Mouse (Mus musculus) embryonic facial prominence, embryonic 15.5 days (tissue): ENCODE measurements around the gene Mbd3. TPM values are rescaled to one million over a fixed set of nuclear protein-coding genes. Genes with fewer than 3 reads are reported as not detected.

Experiments used
- ATAC-seq: fragments of 200-750 bp; cut with Nextera tagmentation; 2 replicates; pipeline ENCODE4 v1.8.0; 2017; ENCODE audit warnings: low read depth, moderate TSS enrichment; ENCODE audit not compliant: insufficient number of reproducible peaks, low FRiP score, low TSS enrichment
- H3K27ac ChIP-seq: fragments of 300-500 bp; sonication (generic); replicated peaks from 2 replicates; pipeline ENCODE4 v1.5.1; 2015; ENCODE audit warnings: mild to moderate bottlenecking, inconsistent platforms
- H3K27me3 ChIP-seq: fragments of 300-500 bp; sonication (generic); 2 replicates; pipeline ENCODE4 v1.6.1; 2015; ENCODE audit warnings: inconsistent platforms
- H3K36me3 ChIP-seq: fragments of 300-500 bp; sonication (generic); 2 replicates; pipeline ENCODE4 v1.6.1; 2015; ENCODE audit warnings: mild to moderate bottlenecking, inconsistent platforms
- H3K4me1 ChIP-seq: fragments of 300-500 bp; sonication (generic); 2 replicates; pipeline ENCODE4 v1.6.1; 2015; ENCODE audit warnings: inconsistent platforms
- H3K4me2 ChIP-seq: fragments of 300-500 bp; sonication (generic); replicated peaks from 2 replicates; pipeline ENCODE4 v1.6.1; 2015; ENCODE audit warnings: mild to moderate bottlenecking, inconsistent platforms
- H3K4me3 ChIP-seq: fragments of 300-500 bp; sonication (generic); replicated peaks from 2 replicates; pipeline ENCODE4 v1.5.1; 2015; ENCODE audit warnings: mild to moderate bottlenecking, inconsistent platforms
- H3K9ac ChIP-seq: fragments of 300-500 bp; sonication (generic); 2 replicates; pipeline ENCODE4 v1.6.1; 2015; ENCODE audit warnings: inconsistent platforms
- H3K9me3 ChIP-seq: fragments of 300-500 bp; sonication (generic); replicated peaks from 2 replicates; pipeline ENCODE4 v1.6.1; 2016; ENCODE audit warnings: inconsistent platforms
- WGBS: fragments of 180-500 bp; shearing (Covaris S2); methylation state at CpG from one replicate; pipeline ENCODE4 v1.1.7; 2015; 5-methylcytosine and 5-hydroxymethylcytosine counted together
- polyA plus RNA-seq: library from polyadenylated mRNA; unstranded; fragments of >200 nt; fragmentation: Nextera tagmentation; extraction: Ambion mirVana; gene quantifications from 2 replicates; pipeline ENCODE4 v1.2.1, GENCODE M21; 2015

The Mbd3 gene
- polyA plus RNA-seq, 1 experiment from 2014 or later, result 247 TPM

GRCm38 (mm10) chr10:80395025-80395627, 4.2 kb downstream of the Mbd3 start:
- no peak overlapping the region for H3K4me2 ChIP-seq
- no peaks in the 10 kb centered on the region for H3K9me3 ChIP-seq
- no peaks in the 10 kb centered on the region for H3K27me3 ChIP-seq
- 92% methylated on average over 35 of the region's 35 CpGs for WGBS
- H3K9ac ChIP-seq, result no peak overlapping the region
- no peak overlapping the region for H3K4me3 ChIP-seq
- H3K36me3 ChIP-seq, result peaks cover 72% of the 10 kb centered on the region
- peaks cover 22% of the 10 kb centered on the region for H3K4me1 ChIP-seq
- ATAC-seq, result no peak
- H3K27ac ChIP-seq, result no peak overlapping the region

GRCm38 (mm10) chr10:80392687-80393086, 6.7 kb downstream of the Mbd3 start:
- 89% methylated on average over 5 of the region's 5 CpGs for WGBS
- Histone ChIP-seq H3K4me2 (no peak overlapping the region), H3K9me3 (no peaks in the 10 kb centered on the region), H3K27ac (no peak overlapping the region), H3K9ac (no peak overlapping the region), H3K4me3 (no peak overlapping the region), H3K27me3 (no peaks in the 10 kb centered on the region), H3K36me3 (peaks cover 76% of the 10 kb centered on the region), H3K4me1 (peaks cover 28% of the 10 kb centered on the region)
- ATAC-seq, result no peak

DNA sequence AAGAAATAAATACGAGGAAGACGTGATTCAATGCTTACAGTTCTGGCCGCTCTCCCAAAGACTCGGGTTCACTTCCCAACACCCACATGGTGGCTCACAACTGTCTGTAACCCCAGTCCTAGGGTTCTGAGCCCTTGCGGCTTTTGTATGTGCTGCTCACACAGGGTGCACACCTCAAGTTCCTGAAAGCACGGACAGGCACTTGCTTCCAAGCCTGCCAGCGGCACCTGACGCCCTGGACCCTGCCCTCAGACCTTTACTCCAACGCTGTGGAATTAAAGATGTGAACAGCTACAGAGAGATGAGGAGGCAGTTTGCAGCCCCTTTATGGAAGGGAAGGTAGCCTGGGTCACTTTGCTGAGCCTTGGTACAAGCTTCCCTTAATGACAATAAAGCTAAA, 8.7 kb downstream of the Mbd3 start:
- H3K9ac ChIP-seq, result no peak overlapping the region
- WGBS, result 82% methylated on average over 9 of the region's 9 CpGs
- H3K27ac ChIP-seq, result no peak overlapping the region
- H3K4me2 ChIP-seq, result no peak overlapping the region
- no peaks in the 10 kb centered on the region for H3K9me3 ChIP-seq
- no peak overlapping the region for H3K4me3 ChIP-seq
- H3K27me3 ChIP-seq, result no peaks in the 10 kb centered on the region
- no peak for ATAC-seq
- H3K36me3 ChIP-seq, result peaks cover 60% of the 10 kb centered on the region
- peaks cover 18% of the 10 kb centered on the region for H3K4me1 ChIP-seq

- no peak overlapping the region for H3K9ac ChIP-seq
- WGBS, result 78% methylated on average over 4 of the region's 4 CpGs
- no peaks in the 10 kb centered on the region for H3K9me3 ChIP-seq
- no peaks in the 10 kb centered on the region for H3K27me3 ChIP-seq
- no peak overlapping the region for H3K27ac ChIP-seq
- H3K4me3 ChIP-seq, result no peak overlapping the region
- no peak for ATAC-seq
- no peak overlapping the region for H3K4me2 ChIP-seq
- H3K36me3 ChIP-seq, result peaks cover 45% of the 10 kb centered on the region
- H3K4me1 ChIP-seq, result peaks cover 33% of the 10 kb centered on the region
Measured at GRCm38 (mm10) chr10:80389185-80389708, 10.1 kb downstream of the Mbd3 start.

- ATAC-seq, result no peak
- Histone ChIP-seq H3K4me3 (peak overlapping the region; percentile 67; the same call in 1 of the 2 replicates), H3K4me1 (peaks cover 38% of the 10 kb centered on the region), H3K36me3 (peaks cover 40% of the 10 kb centered on the region), H3K4me2 (no peak overlapping the region), H3K27me3 (no peaks in the 10 kb centered on the region), H3K27ac (no peak overlapping the region; the same call in 1 of the 2 replicates), H3K9ac (no peak overlapping the region), H3K9me3 (no peaks in the 10 kb centered on the region)
- WGBS, result 17% methylated on average over 2 of the region's 2 CpGs
Measured at GRCm38 (mm10) chr10:80388731-80389130, 10.6 kb downstream of the Mbd3 start.

- peak within 1 kb of the TSS; percentile 74 for H3K9ac ChIP-seq
- peak within 1 kb of the TSS; percentile 83 for H3K27ac ChIP-seq
- H3K9me3 ChIP-seq, result no peaks in the 10 kb centered on the region
- H3K4me3 ChIP-seq, result peak within 1 kb of the TSS; percentile 67
- WGBS, result under 1% methylated on average over 23 of the region's 61 CpGs
- peak; percentile 69 for ATAC-seq
- H3K27me3 ChIP-seq, result no peaks in the 10 kb centered on the region
- peaks cover 44% of the 10 kb centered on the region for H3K4me1 ChIP-seq
- H3K36me3 ChIP-seq, result peaks cover 35% of the 10 kb centered on the region
- peak within 1 kb of the TSS; percentile 96 for H3K4me2 ChIP-seq
Measured at GRCm38 (mm10) chr10:80387522-80387959, 11.8 kb downstream of the Mbd3 start, which contains the start of gene Mex3d. Gene Mex3d, minus strand, starts transcription at chr10:80387659.

GRCm38 (mm10) chr10:80386735-80387471, 12.4 kb downstream of the Mbd3 start:
- peak overlapping the region; percentile 83 for H3K27ac ChIP-seq
- H3K36me3 ChIP-seq, result peaks cover 35% of the 10 kb centered on the region
- H3K27me3 ChIP-seq, result no peaks in the 10 kb centered on the region
- H3K9ac ChIP-seq, result peak overlapping the region; percentile 74
- ATAC-seq, result no peak
- H3K4me1 ChIP-seq, result peaks cover 44% of the 10 kb centered on the region
- peak overlapping the region; percentile 67 for H3K4me3 ChIP-seq
- WGBS, result under 1% methylated on average over 71 of the region's 94 CpGs
- H3K9me3 ChIP-seq, result no peaks in the 10 kb centered on the region
- H3K4me2 ChIP-seq, result peak overlapping the region; percentile 85

DNA sequence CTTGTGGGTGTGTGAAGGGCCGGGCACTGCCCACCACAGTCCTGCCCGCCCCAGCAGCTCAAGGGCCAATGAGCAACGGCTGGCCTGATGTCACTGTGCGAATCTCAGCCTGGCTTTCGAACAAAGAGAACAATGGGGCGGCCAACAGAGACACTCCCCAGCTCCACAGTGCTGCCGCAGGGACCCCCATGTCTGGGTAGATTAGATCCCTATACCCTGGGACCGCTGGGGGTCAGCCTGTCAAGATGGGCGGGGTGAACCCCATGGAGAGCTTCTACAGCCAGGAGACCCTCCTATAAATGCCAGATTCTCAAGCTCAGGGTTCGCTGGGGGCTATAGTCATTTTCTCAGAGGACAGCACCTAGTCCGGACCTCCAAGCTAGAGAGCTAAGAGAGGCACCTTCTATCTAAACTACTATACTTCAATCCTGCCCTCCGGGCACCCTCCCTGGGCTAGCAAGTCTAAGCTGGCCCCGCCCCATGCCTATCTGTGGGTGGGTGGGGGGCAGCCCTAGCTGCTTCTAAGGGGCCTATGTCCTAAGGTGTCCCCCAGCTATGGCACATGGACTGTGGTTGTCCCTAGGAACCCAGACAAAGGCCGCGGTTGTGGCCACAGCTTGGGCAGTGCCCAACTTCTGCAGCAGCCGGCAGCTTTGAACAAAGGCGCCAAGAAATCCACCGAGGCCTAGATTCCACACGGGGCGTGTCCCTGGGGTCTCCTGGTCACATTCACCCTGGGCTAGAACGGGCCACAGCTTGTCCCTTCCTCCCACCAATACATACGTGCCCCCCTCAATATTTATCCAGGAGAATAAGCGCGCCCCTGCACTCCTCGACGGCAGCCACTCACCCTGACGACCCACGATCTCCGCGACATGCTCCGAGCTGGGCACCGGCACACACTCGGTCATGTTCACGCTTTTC, 13.3 kb downstream of the Mbd3 start:
- peak overlapping the region; percentile 74 for H3K9ac ChIP-seq
- H3K27me3 ChIP-seq, result no peaks in the 10 kb centered on the region
- H3K36me3 ChIP-seq, result peaks cover 35% of the 10 kb centered on the region
- peak overlapping the region; percentile 83 for H3K27ac ChIP-seq
- peak; percentile 44; the same call in 1 of the 2 replicates for ATAC-seq
- under 1% methylated on average over 34 of the region's 34 CpGs for WGBS
- H3K4me1 ChIP-seq, result peaks cover 44% of the 10 kb centered on the region
- H3K4me2 ChIP-seq, result peak overlapping the region; percentile 85
- H3K9me3 ChIP-seq, result no peaks in the 10 kb centered on the region
- peak overlapping the region; percentile 67 for H3K4me3 ChIP-seq

- Histone ChIP-seq H3K9ac (peak overlapping the region; percentile 74), H3K4me1 (peaks cover 44% of the 10 kb centered on the region), H3K36me3 (peaks cover 34% of the 10 kb centered on the region), H3K4me2 (peak overlapping the region; percentile 85), H3K9me3 (no peaks in the 10 kb centered on the region), H3K27me3 (no peaks in the 10 kb centered on the region), H3K27ac (peak overlapping the region; percentile 83), H3K4me3 (peak overlapping the region; percentile 67)
- 10% methylated on average over 7 of the region's 7 CpGs for WGBS
- ATAC-seq, result no peak
Measured at GRCm38 (mm10) chr10:80385310-80385709, 14.0 kb downstream of the Mbd3 start.

DNA sequence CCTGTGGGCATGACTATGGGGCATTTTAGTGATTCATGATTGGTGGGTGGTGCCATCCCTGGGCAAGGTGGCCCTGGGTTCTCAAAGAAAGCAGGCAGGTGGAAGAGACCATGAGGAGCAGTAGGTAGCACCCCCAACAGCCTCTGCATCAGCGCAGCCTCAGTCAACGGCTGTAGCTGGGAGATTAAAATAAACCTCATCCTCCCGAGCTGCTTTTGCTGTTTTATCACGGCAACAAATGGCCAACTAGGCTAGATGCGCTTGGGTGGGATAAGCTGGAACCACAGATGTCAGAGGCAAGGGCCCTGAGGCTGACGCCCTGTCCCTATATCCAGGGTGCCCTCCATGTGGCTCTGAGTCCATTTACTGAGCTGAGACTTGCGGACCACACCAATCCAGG, 14.6 kb downstream of the Mbd3 start:
- Histone ChIP-seq H3K4me1 (peaks cover 44% of the 10 kb centered on the region), H3K27ac (no peak overlapping the region), H3K4me2 (peak overlapping the region; percentile 85), H3K9me3 (no peaks in the 10 kb centered on the region), H3K27me3 (no peaks in the 10 kb centered on the region), H3K36me3 (peaks cover 33% of the 10 kb centered on the region), H3K4me3 (peak overlapping the region; percentile 67), H3K9ac (no peak overlapping the region; the same call in 1 of the 2 replicates)
- 78% methylated on average over 7 of the region's 7 CpGs for WGBS
- ATAC-seq, result no peak
